20 mouse cellular contexts compared by ENCODE assay signal in the genomic region with DNA sequence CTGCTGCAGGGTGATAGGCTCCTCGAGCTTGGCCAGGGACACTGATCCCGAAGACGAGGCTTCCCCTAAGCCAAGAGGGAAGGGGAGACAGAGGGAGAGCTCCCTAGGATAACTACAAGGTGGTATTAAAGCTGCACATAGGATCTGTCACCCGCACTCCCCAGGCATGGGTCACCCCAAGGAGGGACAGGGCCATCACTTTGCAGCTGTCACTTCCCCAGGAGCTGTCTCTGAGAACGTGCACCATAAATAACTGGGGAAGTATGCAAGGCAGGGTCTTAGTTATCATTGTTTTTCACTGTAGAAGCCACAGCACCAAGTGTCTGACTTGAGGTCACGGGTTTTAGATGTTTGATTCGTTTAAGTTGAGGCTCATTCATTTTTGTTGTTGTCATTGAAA. TPM values are rescaled to one million over a fixed set of nuclear protein-coding genes. Genes with fewer than 3 reads are reported as not detected.
DNase-seq lines count a peak whose midpoint lies in the region; ATAC-seq and TF ChIP-seq lines count a peak whose summit lies in the region.
"Had no signal": no experiment of that assay in that cellular context is flagged by ENCODE, and none has a peak within 500 bp of the region (broad histone marks: within the 10 kb centered on the region; RNA-seq: fewer than 3 reads in every experiment).

No protein-coding gene starts in this region.

- no peak overlapping the region for H3K4me3 ChIP-seq in heart, embryonic 13.5 days
- H3K4me3 ChIP-seq in heart, embryonic 10.5 days: no peak overlapping the region
- no peak overlapping the region for H3K4me3 ChIP-seq in midbrain, embryonic 11.5 days (ENCODE audit: low read depth, low read length)
- H3K4me3 ChIP-seq in midbrain, embryonic 14.5 days (replicated peaks; ENCODE audit: low read depth, low read length): no peak overlapping the region
- H3K4me3 ChIP-seq in myocyte: no peak overlapping the region
- H3K4me3 ChIP-seq: embryonic facial prominence, embryonic 12.5 days; forebrain, embryonic 15.5 days; hindbrain, embryonic 12.5 days; hindbrain, embryonic 15.5 days had no signal

- no peak for DNase-seq in heart, embryonic 10.5 days (ENCODE audit: low spot score)
- DNase-seq in midbrain, embryonic 11.5 days (ENCODE audit: low spot score, missing footprints): peak; percentile 51
- no peak for DNase-seq in midbrain, embryonic 14.5 days
- DNase-seq in thymus, postnatal 14 days: no peak
- DNase-seq: adrenal gland, postnatal 10 days; adrenal gland, postnatal 36 days; B cell, adult 2 months; cerebellum, adult 18-20 months; cerebellum, adult 9-10 months; cerebellum, postnatal 14 days; gastrocnemius, postnatal 25 days; heart, adult 18-20 months had no signal

- H3ac ChIP-seq in myocyte (ENCODE audit: control insufficient read depth, insufficient read length): no peak overlapping the region

- H3K9me3 ChIP-seq in heart, embryonic 13.5 days: peaks cover 5% of the 10 kb centered on the region; the same call in 1 of the 2 replicates
- H3K9me3 ChIP-seq in heart, embryonic 10.5 days: peaks cover 3% of the 10 kb centered on the region; the same call in 1 of the 2 replicates
- no peaks in the 10 kb centered on the region for H3K9me3 ChIP-seq in midbrain, embryonic 11.5 days (ENCODE audit: control insufficient read depth, low read length)
- peaks cover 6% of the 10 kb centered on the region; the same call in 1 of the 2 replicates for H3K9me3 ChIP-seq in midbrain, embryonic 14.5 days (ENCODE audit: control insufficient read depth, low read length)
- H3K9me3 ChIP-seq: forebrain, embryonic 15.5 days; hindbrain, embryonic 15.5 days had no signal

- 51% methylated on average over 7 of the region's 7 CpGs for WGBS in heart, embryonic 13.5 days
- WGBS in heart, embryonic 10.5 days: 70% methylated on average over 7 of the region's 7 CpGs
- WGBS in midbrain, embryonic 11.5 days: 91% methylated on average over 7 of the region's 7 CpGs
- WGBS in midbrain, embryonic 14.5 days: 93% methylated on average over 7 of the region's 7 CpGs

- peak overlapping the region; percentile 43; the same call in 1 of the 2 replicates for H3K27ac ChIP-seq in heart, embryonic 13.5 days (replicated peaks)
- no peak overlapping the region for H3K27ac ChIP-seq in heart, embryonic 10.5 days
- no peak overlapping the region for H3K27ac ChIP-seq in midbrain, embryonic 11.5 days (ENCODE audit: low read depth, low read length)
- H3K27ac ChIP-seq in midbrain, embryonic 14.5 days (replicated peaks; ENCODE audit: low read depth, low read length): no peak overlapping the region
- H3K27ac ChIP-seq: embryonic facial prominence, embryonic 12.5 days; forebrain, embryonic 15.5 days; hindbrain, embryonic 12.5 days; hindbrain, embryonic 15.5 days had no signal

- no peak overlapping the region for H3K9ac ChIP-seq in heart, embryonic 13.5 days
- H3K9ac ChIP-seq in midbrain, embryonic 11.5 days (ENCODE audit: low read length): no peak overlapping the region
- H3K9ac ChIP-seq in midbrain, embryonic 14.5 days (replicated peaks; ENCODE audit: low read length): no peak overlapping the region
- H3K9ac ChIP-seq: embryonic facial prominence, embryonic 12.5 days; forebrain, embryonic 15.5 days; hindbrain, embryonic 12.5 days; hindbrain, embryonic 15.5 days had no signal

- no peak overlapping the region for H3K4me2 ChIP-seq in heart, embryonic 13.5 days
- no peak overlapping the region for H3K4me2 ChIP-seq in midbrain, embryonic 11.5 days
- H3K4me2 ChIP-seq in midbrain, embryonic 14.5 days (ENCODE audit: low read length): no peak overlapping the region
- H3K4me2 ChIP-seq in myocyte (ENCODE audit: low read depth): no peak overlapping the region
- H3K4me2 ChIP-seq: embryonic facial prominence, embryonic 12.5 days; forebrain, embryonic 15.5 days; hindbrain, embryonic 12.5 days; hindbrain, embryonic 15.5 days had no signal

- no peak for ATAC-seq in heart, embryonic 13.5 days (ENCODE audit: extremely low read depth, insufficient number of reproducible peaks, low FRiP score, low TSS enrichment)
- ATAC-seq in midbrain, embryonic 11.5 days (ENCODE audit: low FRiP score): no peak
- no peak for ATAC-seq in midbrain, embryonic 14.5 days (ENCODE audit: low FRiP score, low TSS enrichment)
- ATAC-seq: forebrain, embryonic 15.5 days; Patski had no signal

- peaks cover 6% of the 10 kb centered on the region; the same call in 1 of the 2 replicates for H3K36me3 ChIP-seq in heart, embryonic 13.5 days
- 0 out of 2 replicates have a peak, but pooled peaks cover 6% of the 10 kb centered on the region for H3K36me3 ChIP-seq in heart, embryonic 10.5 days
- no peaks in the 10 kb centered on the region; the same call in 1 of the 2 replicates for H3K36me3 ChIP-seq in midbrain, embryonic 11.5 days (ENCODE audit: control insufficient read depth, insufficient read depth, low read length)
- H3K36me3 ChIP-seq in midbrain, embryonic 14.5 days (ENCODE audit: control insufficient read depth, insufficient read depth, low read length): peaks cover 2% of the 10 kb centered on the region; the same call in 1 of the 2 replicates
- H3K36me3 ChIP-seq in myocyte (ENCODE audit: control insufficient read depth, insufficient read depth): no peaks in the 10 kb centered on the region
- H3K36me3 ChIP-seq: forebrain, embryonic 15.5 days; G1E; hindbrain, embryonic 12.5 days had no signal

- H3K4me1 ChIP-seq in heart, embryonic 13.5 days: peaks cover 26% of the 10 kb centered on the region
- H3K4me1 ChIP-seq in heart, embryonic 10.5 days: peaks cover 36% of the 10 kb centered on the region
- no peaks in the 10 kb centered on the region; the same call in 1 of the 2 replicates for H3K4me1 ChIP-seq in midbrain, embryonic 11.5 days (ENCODE audit: control insufficient read depth, insufficient read depth, low read length)
- H3K4me1 ChIP-seq in midbrain, embryonic 14.5 days (ENCODE audit: control insufficient read depth, insufficient read depth, low read length): no peaks in the 10 kb centered on the region
- H3K4me1 ChIP-seq: embryonic facial prominence, embryonic 12.5 days; forebrain, embryonic 15.5 days; hindbrain, embryonic 12.5 days; hindbrain, embryonic 15.5 days had no signal

- H3K27me3 ChIP-seq in heart, embryonic 13.5 days (replicated peaks): no peaks in the 10 kb centered on the region
- H3K27me3 ChIP-seq in heart, embryonic 10.5 days (ENCODE audit: insufficient read depth, poor library complexity, severe bottlenecking): 0 out of 2 replicates have a peak, but pooled peaks cover 5% of the 10 kb centered on the region
- H3K27me3 ChIP-seq in midbrain, embryonic 11.5 days (ENCODE audit: control insufficient read depth, insufficient read depth, low read length): no peaks in the 10 kb centered on the region
- H3K27me3 ChIP-seq in midbrain, embryonic 14.5 days (ENCODE audit: control insufficient read depth, insufficient read depth, low read length): no peaks in the 10 kb centered on the region
- no peaks in the 10 kb centered on the region for H3K27me3 ChIP-seq in myocyte (ENCODE audit: control insufficient read depth, insufficient read depth, insufficient read length)
- H3K27me3 ChIP-seq: embryonic facial prominence, embryonic 12.5 days; forebrain, embryonic 15.5 days; hindbrain, embryonic 12.5 days; hindbrain, embryonic 15.5 days; Patski had no signal

- no peaks in the 10 kb centered on the region for H3K79me2 ChIP-seq in myocyte (ENCODE audit: control insufficient read depth, insufficient read depth)

- no peak for TF ChIP-seq POLR2A in myocyte (IDR thresholded peaks at IDR 0.05; ENCODE audit: insufficient read length, low read depth)

TF ChIP-seq in myocyte, 11 proteins besides CTCF, POLR2A, EP300 and RAD21:
- TF ChIP-seq MAX (IDR thresholded peaks at IDR 0.05; ENCODE audit: low read depth) (no peak), TCF3 (IDR thresholded peaks at IDR 0.05; ENCODE audit: insufficient read length, low read depth) (no peak), MYOD1 (IDR thresholded peaks at IDR 0.05; ENCODE audit: control insufficient read depth in 1 of 3, insufficient read length in 2 of 3, low read depth in 2 of 3) (peak in 2 of 3 experiments; percentile 32 to 66), MYOG (IDR thresholded peaks at IDR 0.05; ENCODE audit: control insufficient read depth in 1 of 3, insufficient read depth in 1 of 3, insufficient read length in 2 of 3, low read depth in 2 of 3) (peak in 2 of 3 experiments; percentile 7 to 71), USF1 (IDR thresholded peaks at IDR 0.05; ENCODE audit: low read depth) (no peak)

RNA-seq across cellular contexts. Expression of a gene that starts 54.5 kb away (rescaled TPM):
- 26.9 and 27.4 TPM in 2 replicates for polyA plus RNA-seq in heart, embryonic 13.5 days (2015; fragmentation: Nextera tagmentation; extraction: Ambion mirVana)
- 5.1 and 8.3 TPM in 2 replicates for polyA plus RNA-seq in heart, embryonic 10.5 days (2016; fragmentation: Nextera tagmentation; extraction: Ambion mirVana)
- polyA plus RNA-seq in midbrain, embryonic 11.5 days (2014; fragmentation: Nextera tagmentation; extraction: Ambion mirVana): 0.38 and 0.48 TPM in 2 replicates
- 0.22 and 1.3 TPM in 2 replicates for polyA plus RNA-seq in midbrain, embryonic 14.5 days (2014; fragmentation: Nextera tagmentation; extraction: Ambion mirVana)
- polyA plus RNA-seq in myocyte (2012; fragmentation: generic; extraction: Trizol): 32.0 TPM
- polyA plus RNA-seq: G1E had no signal
